Mouse (Mus musculus) right cerebral cortex, postnatal 36 days (tissue): ENCODE measurements around the gene Vldlr.

ENCODE experiments used
- DNase-seq, 2 experiments: peaks; one replicate each; pipeline ENCODE4 v3.0.0; 2022; ENCODE audit warnings: low spot score in 2 of 2, mixed read lengths in 1 of 2

The Vldlr gene

DNA sequence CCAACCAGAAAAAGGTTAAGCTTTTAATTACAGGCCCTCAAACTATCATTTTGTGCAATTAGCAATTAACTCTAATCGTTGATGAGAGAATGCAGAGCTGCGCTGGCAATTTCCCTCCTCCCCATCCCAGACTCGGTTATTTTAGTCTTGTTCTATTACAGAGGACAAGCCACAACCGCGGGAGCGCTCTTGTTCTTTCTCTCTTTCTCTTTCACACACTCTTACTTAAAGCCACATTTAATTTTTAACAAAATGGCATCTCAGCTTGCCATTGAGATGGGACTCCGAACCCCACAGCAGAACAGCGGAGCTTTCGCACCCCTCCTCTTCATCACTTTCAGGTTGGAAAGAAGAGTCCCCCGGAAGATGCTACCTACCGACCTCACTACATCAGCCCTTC is at the start of gene Vldlr:
Vldlr (plus strand) TSS at position 167 of the 400 bp plus-strand sequence.
- peak in 1 of 2 experiments; percentile 30 for DNase-seq

DNA sequence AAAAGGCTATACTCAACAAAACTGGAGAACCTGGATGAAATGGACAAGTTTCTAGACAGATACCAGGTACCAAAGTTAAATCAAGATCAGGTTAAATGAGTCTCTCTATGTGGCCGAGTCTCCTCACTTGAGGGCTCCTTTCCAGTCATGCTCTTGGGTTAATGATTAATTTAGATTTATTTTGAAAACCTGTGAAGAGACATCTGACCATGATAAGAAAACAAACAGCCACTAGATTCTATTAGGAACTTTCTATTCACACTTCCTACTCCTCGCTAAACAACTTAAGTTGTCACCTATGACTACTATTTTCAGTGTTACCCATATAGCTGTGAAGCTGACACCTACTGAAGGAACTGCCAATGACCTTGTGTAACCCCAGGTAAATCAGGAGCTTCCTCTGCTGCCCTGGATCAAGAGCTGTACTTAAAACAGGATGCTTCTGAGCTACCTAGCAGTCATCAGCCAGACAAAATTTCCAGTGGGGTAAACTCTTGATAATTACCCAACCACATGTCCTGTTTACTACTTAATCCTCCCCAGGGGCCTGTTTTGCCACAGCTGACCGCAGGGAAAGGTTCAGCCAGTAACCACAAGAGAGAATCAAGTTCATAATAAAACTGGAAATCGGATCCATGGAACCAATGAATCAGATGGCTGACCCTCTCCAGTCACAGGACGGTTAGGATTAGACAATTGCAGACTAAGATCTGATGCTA is 48.5 kb upstream of the Vldlr start:
- no peak for DNase-seq

DNA sequence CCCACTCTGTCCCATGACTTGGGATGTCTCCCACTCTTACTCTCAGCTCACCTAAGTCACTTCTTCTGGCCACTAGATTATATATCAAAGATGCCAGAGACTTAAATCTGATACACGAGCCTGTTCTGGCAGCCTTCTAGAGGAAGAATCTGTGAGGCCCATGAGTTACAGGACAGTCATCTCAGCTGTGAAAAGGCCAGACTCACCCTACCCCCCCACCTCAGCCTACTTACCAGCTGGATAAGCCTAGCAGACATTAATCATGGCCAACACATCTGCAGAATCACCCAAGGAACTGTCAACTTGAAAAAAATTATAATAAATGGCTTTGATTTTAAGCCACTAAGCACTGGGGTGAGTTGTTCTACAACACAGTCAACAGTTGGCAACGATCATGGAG is 42.4 kb upstream of the Vldlr start:
- no peak for DNase-seq

DNA sequence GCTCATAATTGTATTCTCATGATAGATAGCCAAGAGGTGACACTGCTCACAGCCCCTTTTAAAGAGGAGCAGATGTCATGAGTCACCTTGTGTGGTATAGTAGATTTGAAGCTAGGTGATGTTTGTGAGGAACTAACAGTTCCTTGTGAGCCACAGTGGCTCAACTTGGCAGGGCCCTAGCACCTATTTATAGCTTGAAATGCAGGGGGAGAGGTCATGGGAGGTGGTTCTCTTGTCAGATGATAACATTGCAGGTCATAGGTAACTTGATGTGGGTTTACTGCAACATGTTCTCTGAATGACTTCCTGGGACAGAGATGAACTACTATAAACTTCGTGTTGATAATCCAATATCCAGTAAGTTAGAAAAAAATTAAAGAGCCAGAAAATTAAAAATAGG is 40.7 kb upstream of the Vldlr start:
- DNase-seq: no peak

DNA sequence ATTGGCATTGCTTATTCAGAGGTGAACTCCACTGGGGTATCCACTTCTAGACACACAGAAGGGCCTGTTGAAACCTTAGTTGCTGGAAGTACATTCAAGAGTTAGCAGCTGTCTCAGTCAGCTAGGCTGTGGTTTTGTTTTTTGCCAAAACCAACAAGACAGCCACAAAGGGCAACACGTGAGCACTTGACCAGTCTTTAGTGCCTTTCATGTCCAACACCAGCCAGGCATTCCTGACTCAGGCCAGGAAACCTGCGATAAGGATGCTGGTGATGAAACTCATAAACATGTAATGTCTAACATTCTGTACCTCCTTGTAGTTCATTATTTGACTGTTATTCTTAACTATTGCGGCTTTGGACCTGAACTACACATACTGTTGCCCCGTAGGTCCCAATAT is 39.7 kb upstream of the Vldlr start:
- DNase-seq: no peak

DNA sequence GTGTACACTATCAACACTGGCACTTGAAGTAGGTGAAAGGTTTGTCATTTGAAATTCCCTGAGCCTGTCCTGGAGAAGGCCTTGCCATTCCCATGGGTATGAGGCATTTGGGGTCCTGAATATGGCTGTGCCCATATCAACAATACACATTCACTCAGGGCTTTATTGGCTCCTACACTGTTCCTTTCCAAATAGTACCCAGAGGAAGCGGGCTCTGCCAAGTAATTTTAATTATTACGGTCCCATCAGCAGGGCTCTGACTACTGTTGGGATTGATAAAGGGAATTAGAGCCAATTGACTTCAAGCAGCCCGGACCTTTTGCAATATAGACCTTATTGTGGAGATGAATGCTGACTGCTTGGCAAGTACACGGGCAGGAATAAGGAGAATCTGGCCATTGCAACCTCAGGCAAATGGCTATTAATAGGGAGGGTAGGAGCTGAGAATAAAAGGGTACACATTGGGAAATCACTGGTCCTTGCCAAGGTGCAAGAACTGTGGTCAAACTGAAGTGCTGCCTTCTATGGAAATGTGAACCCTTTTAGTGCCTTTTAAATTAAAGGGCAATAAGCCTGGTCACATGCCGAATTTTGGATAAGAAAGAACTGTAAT is 38.0 kb upstream of the Vldlr start:
- DNase-seq: no peak

DNA sequence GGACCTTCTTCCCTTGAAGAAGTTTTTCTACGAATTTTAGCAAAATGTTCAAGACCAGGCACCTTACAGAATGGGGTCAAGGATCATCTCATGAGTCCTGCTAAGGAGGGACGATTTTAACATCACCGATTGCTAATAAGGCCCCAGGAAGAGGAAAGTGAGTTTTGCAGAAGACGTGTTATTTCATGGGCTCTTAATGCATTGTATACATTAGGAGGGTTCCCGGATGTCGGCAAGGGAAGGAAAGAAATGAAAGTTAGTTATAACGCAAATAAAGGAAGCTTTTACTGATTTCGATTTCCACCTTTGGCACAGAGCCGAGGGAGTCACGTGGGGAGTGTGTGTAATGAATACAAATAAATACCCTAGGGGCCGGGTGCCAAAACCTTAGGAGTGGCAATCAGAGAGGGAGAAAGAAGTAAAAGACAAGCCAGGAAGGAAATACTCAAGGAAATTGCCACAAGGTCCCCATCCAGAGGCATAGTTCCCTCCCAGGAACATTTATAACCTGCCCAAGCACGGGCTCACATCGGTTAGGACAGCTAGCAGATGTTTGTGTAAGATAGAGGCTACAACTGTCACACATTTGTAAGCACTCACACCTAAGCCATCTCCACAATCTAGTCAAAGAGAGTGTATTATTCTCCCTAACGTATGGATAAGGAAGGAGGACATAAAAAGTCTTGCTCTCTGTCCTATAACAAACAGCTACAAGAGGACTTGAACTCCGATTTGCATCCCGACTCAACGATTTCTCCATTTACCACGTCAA is 35.7 kb upstream of the Vldlr start:
- no peak for DNase-seq

DNA sequence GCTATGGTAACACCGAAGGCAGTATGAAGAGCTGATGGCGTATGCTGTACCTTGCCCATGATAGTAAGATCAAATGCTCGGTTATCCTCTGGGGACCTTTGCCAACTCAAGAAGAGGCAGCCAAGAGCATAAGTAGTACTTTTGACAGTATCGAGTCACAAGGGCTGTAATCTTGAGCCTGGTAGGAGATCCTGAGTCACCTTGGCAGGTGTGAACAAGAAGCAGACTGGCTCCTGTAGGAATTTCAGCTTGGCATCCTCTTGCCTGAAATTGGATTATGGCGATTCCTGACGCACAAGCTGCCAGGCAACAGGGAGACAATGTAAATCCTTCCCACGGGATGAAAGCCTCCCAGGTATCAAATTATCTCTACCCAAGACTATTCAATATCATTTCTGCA is 32.8 kb upstream of the Vldlr start:
- no peak for DNase-seq

DNA sequence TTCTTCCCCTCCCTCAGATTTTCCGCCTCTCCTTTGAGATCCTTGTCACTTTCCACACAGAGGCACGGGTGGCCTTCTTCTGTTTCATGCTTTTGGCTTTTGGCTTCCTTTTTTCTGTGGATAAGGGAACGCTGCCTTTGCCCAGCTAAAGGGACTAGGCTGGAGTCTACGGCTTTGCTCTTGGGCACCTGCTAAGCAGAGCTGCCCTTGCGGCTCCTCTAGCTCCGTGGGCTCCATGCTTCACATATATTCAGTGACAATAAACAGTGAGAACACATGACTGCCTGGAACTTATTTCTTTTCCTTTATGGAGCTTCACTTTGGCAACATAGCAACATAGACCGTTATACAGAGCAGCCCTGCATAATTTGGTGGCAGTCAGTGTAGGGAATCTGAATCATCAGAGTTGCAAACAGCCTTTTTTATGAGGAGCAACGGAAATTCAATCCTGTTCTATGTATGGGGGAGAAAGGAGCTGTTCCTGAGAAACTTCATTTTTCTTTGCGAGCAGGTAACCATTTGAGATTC is 12.5 kb upstream of the Vldlr start:
- no peak for DNase-seq

DNA sequence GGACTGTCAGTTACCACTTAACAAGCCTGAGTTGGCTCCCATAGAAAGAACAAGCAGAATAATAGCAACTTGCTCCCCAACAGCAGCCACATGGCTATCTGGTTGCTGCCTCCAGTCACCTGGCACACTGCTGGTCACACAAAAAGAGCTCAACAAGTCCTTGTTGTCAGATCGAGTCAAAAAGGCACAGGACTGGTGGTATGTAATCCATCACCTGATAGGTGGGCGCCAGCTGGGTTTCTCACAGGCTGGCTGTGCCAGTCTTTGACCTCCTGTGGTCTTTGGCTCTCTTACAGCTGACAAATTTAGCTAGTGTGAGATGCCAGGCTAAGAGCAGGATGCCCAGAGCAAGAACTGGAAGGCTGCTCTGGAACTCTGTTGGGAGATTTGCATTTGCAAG is 5.3 kb upstream of the Vldlr start:
- no peak for DNase-seq

DNA sequence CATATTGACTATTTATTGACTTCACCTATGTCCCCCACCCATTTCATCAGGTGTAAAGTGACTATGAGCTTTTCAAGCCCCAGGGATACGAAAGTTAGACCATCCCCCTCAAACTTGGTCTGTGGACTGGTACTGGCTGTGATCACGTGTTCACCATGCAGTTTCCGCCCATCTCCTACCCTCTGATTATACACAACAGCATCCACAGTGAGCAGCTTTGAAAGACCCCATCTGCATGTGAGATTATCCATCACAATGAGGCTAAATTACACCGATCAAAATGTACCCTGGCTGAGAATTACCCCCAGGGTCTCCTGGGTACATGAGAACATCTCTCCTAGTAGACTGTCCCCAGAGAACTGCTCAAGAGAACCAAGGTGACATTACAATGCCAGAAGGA is 688 bp upstream of the Vldlr start:
- no peak for DNase-seq

DNA sequence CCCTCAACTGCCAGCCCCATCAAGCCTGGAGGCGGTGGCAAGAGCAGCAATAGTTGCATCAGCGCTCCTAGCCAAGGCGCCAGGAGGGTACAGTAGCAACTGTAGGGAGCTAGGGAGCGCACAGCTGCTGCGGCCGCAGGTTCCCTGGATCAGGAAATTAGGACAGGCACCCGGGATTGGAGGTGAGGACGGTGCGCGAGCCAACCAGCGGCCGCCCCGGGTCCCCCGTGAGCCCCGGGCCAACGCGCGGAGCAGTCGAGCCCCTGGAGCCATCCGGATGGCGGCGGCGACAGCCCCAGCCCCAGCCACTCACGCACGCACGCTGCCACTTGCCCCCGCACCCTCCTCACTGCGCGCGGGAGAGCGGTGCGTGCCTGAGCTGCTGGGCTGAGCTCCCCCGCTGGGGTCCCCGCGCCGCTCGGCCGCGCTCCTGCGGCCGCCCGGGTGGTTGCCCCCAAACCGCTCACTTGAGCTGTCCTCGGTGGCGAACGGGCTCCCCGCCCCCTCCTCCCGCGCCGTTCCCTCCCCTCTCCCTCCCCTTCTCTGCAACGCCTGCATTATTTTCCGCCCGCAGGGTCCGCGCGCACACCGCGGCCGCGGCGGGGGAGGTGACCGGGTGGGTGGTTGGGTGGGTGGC is 601 bp downstream of the Vldlr start:
- peak; percentile 60 to 69 for DNase-seq

DNA sequence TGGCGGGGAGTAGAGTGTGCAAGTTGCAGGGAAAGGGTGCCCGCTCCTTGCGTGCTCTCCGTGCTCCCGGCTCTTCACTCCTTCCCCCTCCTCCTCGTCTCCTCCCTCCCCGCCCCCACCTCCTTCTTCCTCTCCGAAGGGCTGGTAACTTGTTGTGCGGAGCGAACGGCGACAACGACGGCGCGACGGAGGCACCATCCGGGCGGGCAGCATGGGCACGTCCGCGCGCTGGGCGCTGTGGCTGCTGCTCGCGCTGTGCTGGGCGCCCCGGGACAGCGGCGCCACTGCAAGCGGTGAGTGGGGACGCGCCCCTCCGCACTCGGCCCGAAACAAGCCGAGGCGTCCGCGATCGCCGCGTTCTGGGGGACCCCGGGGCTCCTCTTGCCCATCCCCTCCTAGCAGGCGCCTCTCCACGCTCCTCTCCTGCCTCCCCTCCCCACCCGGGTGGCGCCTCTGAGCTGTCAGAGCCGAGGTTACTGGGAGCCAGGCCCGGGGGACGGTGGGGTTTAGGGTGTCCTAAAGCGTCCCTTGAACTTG is 1.2 kb downstream of the Vldlr start:
- DNase-seq: peak; percentile 46 to 56

DNA sequence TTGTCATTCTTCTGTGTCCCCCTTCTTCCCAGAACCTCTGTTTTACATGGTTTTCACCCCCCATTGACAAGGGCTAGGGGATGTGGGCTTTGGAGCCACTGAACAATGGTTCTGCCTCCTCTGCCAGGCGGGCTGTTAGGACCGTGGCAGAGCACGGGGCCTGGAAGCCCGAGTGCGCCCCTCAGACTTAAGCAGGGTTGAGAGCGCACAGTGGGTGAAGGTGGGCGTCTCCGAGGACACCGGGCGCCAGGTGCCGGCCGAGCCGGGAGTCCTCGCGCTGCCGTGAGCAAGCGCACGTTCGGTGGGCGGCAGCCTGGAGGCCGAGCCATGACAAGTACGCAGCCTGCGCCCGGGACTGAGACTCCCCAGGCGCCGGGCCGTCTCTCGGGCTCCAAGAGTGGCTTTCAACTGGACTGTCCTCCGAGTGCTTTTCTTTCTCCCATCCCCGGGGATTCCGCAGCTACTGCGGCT is 1.7 kb downstream of the Vldlr start:
- DNase-seq: peak; percentile 39 to 47

DNA sequence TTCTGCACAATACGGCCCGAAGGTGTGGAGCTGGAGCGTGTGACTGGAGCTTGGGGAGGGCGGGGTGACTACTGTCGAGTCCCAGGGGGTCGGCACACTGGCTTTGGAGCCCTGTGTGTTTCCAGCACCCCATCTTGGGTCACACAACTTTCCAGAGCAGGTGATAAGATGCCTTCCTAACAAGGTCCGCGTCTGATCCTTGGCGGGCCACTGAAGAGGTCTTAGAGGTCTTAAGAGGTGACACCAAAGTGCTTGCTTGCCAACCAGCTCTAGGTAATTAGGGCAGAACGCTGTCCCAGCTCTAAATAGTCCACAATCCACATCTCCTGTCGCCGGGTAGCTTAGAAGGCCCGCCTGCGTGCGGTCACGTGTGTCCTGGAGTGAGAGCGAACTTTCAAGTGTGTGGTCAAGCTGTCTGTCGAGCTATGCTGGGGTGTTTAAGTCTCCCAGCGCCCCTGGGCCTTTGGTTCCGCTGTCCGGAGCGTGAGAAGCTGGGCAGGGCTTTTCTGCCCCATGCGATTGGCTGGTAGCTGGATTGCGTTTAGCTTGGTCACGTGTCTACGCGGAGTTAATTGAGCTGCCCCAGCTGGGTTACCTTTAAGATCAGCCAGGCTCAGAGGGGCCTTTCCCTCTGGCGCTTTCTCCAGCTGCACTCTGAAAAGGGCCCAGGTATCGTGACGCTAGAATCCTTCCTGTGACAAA is 2.4 kb downstream of the Vldlr start:
- DNase-seq: peak; percentile 47 to 62

DNA sequence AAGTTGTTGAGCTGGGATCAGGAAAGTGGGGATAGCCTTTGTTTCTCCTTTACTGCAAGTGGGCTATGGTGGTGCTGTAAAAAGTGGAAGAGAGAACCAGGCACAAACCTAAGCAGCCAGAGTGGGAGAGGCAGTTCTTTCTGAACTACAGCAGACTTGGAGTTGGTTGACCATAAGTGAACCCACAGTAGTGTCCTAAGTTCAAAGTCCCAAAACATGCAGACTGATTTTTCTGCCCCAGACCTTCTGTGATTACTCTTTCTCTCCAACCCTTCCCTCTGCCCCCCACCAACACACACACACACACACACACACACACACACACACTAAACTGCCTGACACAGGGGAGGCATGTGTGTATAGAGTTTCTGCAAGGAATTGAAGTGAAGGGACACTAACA is 3.3 kb downstream of the Vldlr start:
- no peak for DNase-seq

DNA sequence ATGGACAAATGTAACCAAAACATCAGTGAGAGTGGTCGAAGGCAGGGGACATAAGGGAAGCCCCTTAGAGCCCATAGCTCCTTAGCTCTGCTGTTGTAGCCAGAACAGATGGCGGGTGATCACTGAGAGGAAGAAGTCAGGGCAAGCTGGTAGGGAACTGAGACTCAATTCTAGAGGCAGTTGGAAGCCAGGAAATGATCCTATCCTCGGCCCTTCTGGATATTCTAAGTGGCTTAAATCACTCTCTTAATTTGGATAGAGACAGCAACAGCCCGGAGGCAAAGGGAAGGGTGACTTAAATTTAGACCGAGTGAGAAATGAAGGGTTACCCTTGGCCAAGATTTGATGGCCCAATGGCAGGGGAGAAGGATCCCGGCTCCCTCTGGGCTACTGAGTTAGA is 6.8 kb downstream of the Vldlr start:
- DNase-seq: no peak

DNA sequence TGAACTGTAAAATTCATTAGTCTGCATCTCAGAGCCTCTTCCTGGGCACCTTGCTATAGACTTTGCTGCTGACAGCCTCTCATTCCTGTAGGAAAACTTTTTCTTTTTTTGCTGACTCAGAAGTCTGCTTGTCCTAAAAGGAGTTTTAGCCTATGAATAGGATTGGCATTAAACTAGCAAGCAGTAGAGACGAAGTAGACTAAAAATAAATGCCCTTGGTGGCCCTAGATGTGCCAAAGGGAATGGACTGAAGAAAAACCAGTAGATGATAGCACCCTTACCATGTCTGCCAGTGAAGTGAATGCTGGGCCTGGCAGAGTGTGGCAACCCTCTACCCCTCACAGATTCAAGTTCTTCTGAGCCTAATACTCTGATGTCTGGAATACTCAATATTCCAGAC is 8.1 kb downstream of the Vldlr start:
- DNase-seq: no peak

DNA sequence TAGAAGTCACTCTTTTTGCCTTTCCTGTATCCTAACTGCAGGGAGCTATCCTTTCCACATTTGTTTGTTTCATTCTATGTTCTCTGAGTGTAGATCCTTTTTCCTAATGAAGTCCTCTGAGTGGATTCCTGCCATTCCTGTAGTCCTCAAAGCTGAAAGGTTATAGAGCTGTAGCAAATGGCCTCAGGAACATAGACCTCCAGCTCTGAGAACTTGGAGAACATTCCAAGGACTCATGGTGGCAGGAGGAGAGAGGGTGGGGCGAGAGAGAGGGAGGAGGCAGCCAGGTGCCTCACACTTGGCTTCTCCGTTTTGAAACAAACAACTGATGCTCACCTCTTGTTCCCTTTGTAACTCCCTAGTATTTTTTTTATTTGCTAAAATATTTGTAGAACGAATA is 10.3 kb downstream of the Vldlr start:
- no peak for DNase-seq

DNA sequence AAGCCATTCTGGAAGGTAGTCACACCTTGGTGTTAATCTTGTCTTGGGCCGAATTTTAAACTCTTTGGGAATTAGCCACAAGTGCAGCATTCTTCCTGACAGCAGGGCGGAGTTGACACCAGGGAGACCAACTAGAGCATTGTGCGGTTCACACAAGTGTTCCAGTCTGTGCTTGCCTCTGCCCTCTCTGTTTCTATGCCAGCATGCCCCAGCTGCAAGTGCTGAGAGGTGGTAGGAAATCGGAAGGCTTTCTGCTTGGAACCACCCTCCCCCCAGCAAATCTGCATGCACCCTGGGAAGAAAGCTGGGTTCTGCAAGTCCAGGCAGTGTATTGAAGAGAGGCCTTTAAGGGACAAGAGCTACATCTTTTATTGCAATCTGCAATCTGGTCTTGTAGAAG is 10.8 kb downstream of the Vldlr start:
- DNase-seq: peak in 1 of 2 experiments; percentile 20

DNA sequence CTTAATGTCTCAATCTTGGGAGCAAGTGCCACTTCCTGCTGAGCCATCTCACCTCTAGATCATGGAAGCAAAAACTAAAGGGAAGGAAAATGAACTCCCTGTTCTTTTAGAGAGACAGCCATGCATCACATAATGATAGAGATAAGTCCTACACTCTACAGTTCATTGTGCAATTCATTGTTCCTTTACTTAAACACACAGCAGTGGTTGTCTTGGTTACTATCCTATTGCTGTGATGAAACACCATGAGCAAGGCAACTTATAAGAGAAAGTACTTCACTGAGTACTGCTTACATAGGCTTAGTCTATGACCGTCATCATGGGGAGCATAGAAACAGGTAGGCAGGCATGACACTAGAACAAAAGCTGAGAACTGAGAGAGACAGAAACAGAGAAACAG is 12.0 kb downstream of the Vldlr start:
- DNase-seq: no peak
